In the genomic region with DNA sequence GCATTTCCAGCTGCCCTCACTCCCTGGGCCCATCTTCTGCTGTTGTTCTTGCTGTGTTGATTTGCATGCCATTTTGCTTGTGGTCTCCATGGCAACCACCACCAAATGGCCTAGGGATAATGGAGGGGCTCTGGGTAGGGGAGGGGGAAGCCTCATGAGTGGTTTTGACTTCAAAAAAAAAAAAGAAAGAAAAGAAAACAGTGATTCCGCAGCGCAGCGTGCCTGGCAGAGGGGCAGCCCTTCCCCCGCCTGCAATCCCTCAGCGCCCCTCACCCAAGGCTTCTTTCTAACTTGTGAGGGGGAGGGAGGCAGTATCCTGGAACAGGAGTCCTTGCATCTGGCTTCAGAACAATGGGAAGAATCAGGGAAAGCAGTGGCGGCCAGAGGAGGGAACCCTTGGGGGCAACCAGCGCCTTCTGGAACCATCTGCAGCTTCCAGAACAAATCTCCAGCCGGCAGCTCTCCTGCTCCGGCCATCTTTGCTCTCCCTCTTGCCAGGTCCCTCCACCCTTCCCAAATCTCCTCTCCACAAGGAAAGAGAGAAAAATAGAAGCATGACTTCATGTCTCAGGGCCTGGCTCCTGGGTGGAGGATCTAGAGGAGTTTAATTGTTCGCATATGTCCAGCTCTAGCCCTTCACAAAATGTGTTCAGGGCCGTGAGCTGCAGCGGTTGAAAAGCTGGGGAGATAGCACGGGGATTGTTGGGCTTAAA, we compare ENCODE assay signal across 9 mouse cellular contexts. TPM values are rescaled to one million over a fixed set of nuclear protein-coding genes. Genes with fewer than 3 reads are reported as not detected.
DNase-seq lines count a peak whose midpoint lies in the region; ATAC-seq and TF ChIP-seq lines count a peak whose summit lies in the region.
"Had no signal": no experiment of that assay in that cellular context is flagged by ENCODE, and none has a peak within 500 bp of the region (broad histone marks: within the 10 kb centered on the region; RNA-seq: fewer than 3 reads in every experiment).

No protein-coding gene starts in this region.

- peaks cover 6% of the 10 kb centered on the region for H3K4me1 ChIP-seq in lung, postnatal 0 days (ENCODE audit: insufficient read depth, low read depth, low read length)
- peaks cover 19% of the 10 kb centered on the region for H3K4me1 ChIP-seq in hindbrain, postnatal 0 days (ENCODE audit: insufficient read depth, low read length)
- H3K4me1 ChIP-seq in midbrain, embryonic 16.5 days (ENCODE audit: control insufficient read depth, insufficient read depth, low read length) = peaks cover 58% of the 10 kb centered on the region

- H3K9ac ChIP-seq in lung, postnatal 0 days (replicated peaks; ENCODE audit: low read depth) = no peak overlapping the region
- H3K9ac ChIP-seq in hindbrain, postnatal 0 days (replicated peaks; ENCODE audit: low read length) = peak overlapping the region; percentile 28
- peak overlapping the region; percentile 56 for H3K9ac ChIP-seq in midbrain, embryonic 16.5 days (ENCODE audit: low read depth, low read length)

- no peaks in the 10 kb centered on the region for H3K27me3 ChIP-seq in lung, postnatal 0 days (replicated peaks; ENCODE audit: insufficient read depth, low read length)
- H3K27me3 ChIP-seq in hindbrain, postnatal 0 days (ENCODE audit: insufficient read depth, low read length) = no peaks in the 10 kb centered on the region
- no peaks in the 10 kb centered on the region for H3K27me3 ChIP-seq in midbrain, embryonic 16.5 days (ENCODE audit: control insufficient read depth, insufficient read depth, low read depth, low read length)

- no peaks in the 10 kb centered on the region for H3K9me3 ChIP-seq in lung, postnatal 0 days (ENCODE audit: low read length)
- no peaks in the 10 kb centered on the region for H3K9me3 ChIP-seq in hindbrain, postnatal 0 days (ENCODE audit: low read length)
- H3K9me3 ChIP-seq in midbrain, embryonic 16.5 days (replicated peaks; ENCODE audit: control insufficient read depth, low read length, poor library complexity, severe bottlenecking) = no peaks in the 10 kb centered on the region

- TF ChIP-seq EP300 in lung, postnatal 0 days (IDR thresholded peaks at IDR 0.05) = no peak

- H3K4me2 ChIP-seq in lung, postnatal 0 days (replicated peaks; ENCODE audit: low read depth, low read length) = no peak overlapping the region
- H3K4me2 ChIP-seq in hindbrain, postnatal 0 days (ENCODE audit: low read depth, low read length) = peak overlapping the region; percentile 35
- H3K4me2 ChIP-seq in midbrain, embryonic 16.5 days (ENCODE audit: low read length) = peak overlapping the region; percentile 37

- H3K36me3 ChIP-seq in lung, postnatal 0 days (ENCODE audit: insufficient read depth, low read length) = no peaks in the 10 kb centered on the region
- no peaks in the 10 kb centered on the region for H3K36me3 ChIP-seq in hindbrain, postnatal 0 days (ENCODE audit: insufficient read depth, low read length)
- H3K36me3 ChIP-seq in midbrain, embryonic 16.5 days (ENCODE audit: control insufficient read depth, insufficient read depth, low read length) = no peaks in the 10 kb centered on the region

- no peak overlapping the region for H3K27ac ChIP-seq in lung, postnatal 0 days (ENCODE audit: low read length)
- H3K27ac ChIP-seq in hindbrain, postnatal 0 days = peak overlapping the region; percentile 87
- H3K27ac ChIP-seq in midbrain, embryonic 16.5 days (ENCODE audit: low read length) = peak overlapping the region; percentile 96

- TF ChIP-seq CTCF in lung, postnatal 0 days (IDR thresholded peaks at IDR 0.05) = no peak
- no peak for TF ChIP-seq CTCF in hindbrain, postnatal 0 days (IDR thresholded peaks at IDR 0.05; ENCODE audit: low read depth)

- H3K4me3 ChIP-seq in lung, postnatal 0 days (ENCODE audit: low read depth, low read length) = no peak overlapping the region
- no peak overlapping the region for H3K4me3 ChIP-seq in hindbrain, postnatal 0 days (ENCODE audit: low read length)
- H3K4me3 ChIP-seq in midbrain, embryonic 16.5 days (ENCODE audit: low read depth, low read length) = 0 out of 2 replicates have a peak overlapping the region, but pooled peaks have one; percentile 6

- DNase-seq in lung, postnatal 0 days (ENCODE audit: low spot score) = peak; percentile 9
- no peak for DNase-seq in lung, postnatal 4 days
- DNase-seq in cerebellum, postnatal 25 days = peak; percentile 72
- DNase-seq in gastrocnemius, postnatal 25 days = peak; percentile 82
- peak; percentile 87 for DNase-seq in hindbrain, postnatal 0 days (ENCODE audit: low spot score)
- DNase-seq in natural killer cell, adult 2 months (ENCODE audit: low spot score in 2 of 2) = no peak
- no peak for DNase-seq in adrenal gland, adult 18-20 months (ENCODE audit: low spot score in 2 of 2)

- 20% methylated on average over 13 of the region's 13 CpGs for WGBS in lung, postnatal 0 days
- under 1% methylated on average over 13 of the region's 13 CpGs for WGBS in hindbrain, postnatal 0 days
- WGBS in midbrain, embryonic 16.5 days = 1% methylated on average over 13 of the region's 13 CpGs

- ATAC-seq in lung, postnatal 0 days = no peak
- ATAC-seq in hindbrain, postnatal 0 days = peak; percentile 74
- peak; percentile 62 for ATAC-seq in midbrain, embryonic 16.5 days

RNA-seq across cellular contexts. Expression of a gene that starts 5.0 kb away (rescaled TPM):
- polyA plus RNA-seq in lung, postnatal 0 days (2015; fragmentation: Nextera tagmentation; extraction: Ambion mirVana) = not detected in 2 replicates
- not detected for total RNA-seq in gastrocnemius, postnatal 25 days (2021)
- 0.10 TPM in 1 of 2 replicates, not detected in the other for total RNA-seq in hindbrain, postnatal 0 days (2014; rRNA removed)
- polyA plus RNA-seq in hindbrain, postnatal 0 days (2015; fragmentation: Nextera tagmentation; extraction: Ambion mirVana) = 0.13 TPM in 1 of 2 replicates, not detected in the other
- polyA plus RNA-seq in midbrain, embryonic 16.5 days (2015; fragmentation: Nextera tagmentation; extraction: Ambion mirVana) = not detected in 2 replicates
- total RNA-seq in adrenal gland, adult 18-20 months (2021) = not detected
- total RNA-seq: liver, adult 2 months had no signal
- polyA plus RNA-seq: liver, adult 2 months had no signal

Comparison
In these comparisons a context has a peak if more than half of its experiments do, and no peak if none do; other contexts are left out.
1. DNase-seq: peak in lung, postnatal 0 days (single experiment), cerebellum, postnatal 25 days (2 of 2), gastrocnemius, postnatal 25 days (single experiment) and hindbrain, postnatal 0 days (single experiment); none in lung, postnatal 4 days (0 of 2), natural killer cell, adult 2 months (0 of 2) and adrenal gland, adult 18-20 months (0 of 2).